Comparison of ENCODE assay signal across 8 mouse cellular contexts in genomic region chrX:11665077-11665974, GRCm38 (mm10).
DNase-seq lines count a peak whose midpoint lies in the region; ATAC-seq and TF ChIP-seq lines count a peak whose summit lies in the region.

No protein-coding gene starts in this region.

- 0 out of 2 replicates have a peak, but pooled peaks cover 2% of the 10 kb centered on the region for H3K9me3 ChIP-seq in hindbrain, embryonic 16.5 days (ENCODE audit: control insufficient read depth, low read length)
- no peaks in the 10 kb centered on the region for H3K9me3 ChIP-seq in liver, embryonic 13.5 days (replicated peaks)
- H3K9me3 ChIP-seq in neural tube, embryonic 14.5 days (ENCODE audit: control insufficient read depth, low read length) = no peaks in the 10 kb centered on the region

- peak overlapping the region; percentile 27 for H3K4me3 ChIP-seq in embryonic fibroblast, embryonic 13.5 days (ENCODE audit: insufficient read depth, low read length)
- H3K4me3 ChIP-seq in hindbrain, embryonic 16.5 days (ENCODE audit: low read length) = peak overlapping the region; percentile 44
- H3K4me3 ChIP-seq in liver, embryonic 13.5 days (replicated peaks) = peak overlapping the region; percentile 66
- H3K4me3 ChIP-seq in neural tube, embryonic 14.5 days (ENCODE audit: low read depth, low read length) = peak overlapping the region; percentile 36

- peak; percentile 33 for DNase-seq in 3134 (ENCODE audit: extremely low read depth, insufficient read length, low spot score)
- peak; percentile 36 for DNase-seq in CD4-positive, CD25-positive, alpha-beta regulatory T cell, adult 2 months (ENCODE audit: low read depth, low spot score)
- DNase-seq in liver, embryonic 13.5 days = no peak
- no peak for DNase-seq in adrenal gland, adult 8-10 months
- DNase-seq in cerebellum, adult 8-10 months = no peak

- TF ChIP-seq CTCF in embryonic fibroblast, embryonic 13.5 days (IDR thresholded peaks at IDR 0.05; ENCODE audit: borderline replicate concordance, insufficient read depth, low read length) = no peak

- H3K9ac ChIP-seq in hindbrain, embryonic 16.5 days (ENCODE audit: low read depth, low read length) = peak overlapping the region; percentile 74
- peak overlapping the region; percentile 81 for H3K9ac ChIP-seq in liver, embryonic 13.5 days
- peak overlapping the region; percentile 76 for H3K9ac ChIP-seq in neural tube, embryonic 14.5 days (replicated peaks; ENCODE audit: low read depth, low read length)

- H3K27ac ChIP-seq in embryonic fibroblast, embryonic 13.5 days (ENCODE audit: insufficient read depth, low read length) = no peak overlapping the region; the same call in 1 of the 2 replicates
- no peak overlapping the region; the same call in 1 of the 2 replicates for H3K27ac ChIP-seq in hindbrain, embryonic 16.5 days (ENCODE audit: low read depth, low read length)
- peak overlapping the region; percentile 76 for H3K27ac ChIP-seq in liver, embryonic 13.5 days
- peak overlapping the region; percentile 90 for H3K27ac ChIP-seq in neural tube, embryonic 14.5 days (ENCODE audit: low read depth, low read length)

- H3K27me3 ChIP-seq in hindbrain, embryonic 16.5 days (replicated peaks; ENCODE audit: control insufficient read depth, insufficient read depth, low read length) = no peaks in the 10 kb centered on the region; the same call in 1 of the 2 replicates
- H3K27me3 ChIP-seq in liver, embryonic 13.5 days = peaks cover 8% of the 10 kb centered on the region; the same call in 1 of the 2 replicates
- no peaks in the 10 kb centered on the region for H3K27me3 ChIP-seq in neural tube, embryonic 14.5 days (ENCODE audit: control insufficient read depth, insufficient read depth, low read length)

- ATAC-seq in hindbrain, embryonic 16.5 days = peak; percentile 17; the same call in 1 of the 2 replicates
- no peak for ATAC-seq in liver, embryonic 13.5 days (ENCODE audit: low read depth)
- ATAC-seq in neural tube, embryonic 14.5 days (ENCODE audit: low read depth) = 0 out of 2 replicates have a peak, but pooled peaks have one; percentile 26

- H3K36me3 ChIP-seq in hindbrain, embryonic 16.5 days (ENCODE audit: control insufficient read depth, insufficient read depth, low read length) = no peaks in the 10 kb centered on the region
- no peaks in the 10 kb centered on the region for H3K36me3 ChIP-seq in liver, embryonic 13.5 days
- no peaks in the 10 kb centered on the region for H3K36me3 ChIP-seq in neural tube, embryonic 14.5 days (ENCODE audit: control insufficient read depth, insufficient read depth, low read length)

- 16% methylated on average over 30 of the region's 30 CpGs for WGBS in hindbrain, embryonic 16.5 days
- WGBS in liver, embryonic 13.5 days (ENCODE audit: insufficient replicate concordance) = 11% methylated on average over 30 of the region's 30 CpGs
- 13% methylated on average over 28 of the region's 30 CpGs for WGBS in neural tube, embryonic 14.5 days

- peak overlapping the region; percentile 77 for H3K4me2 ChIP-seq in hindbrain, embryonic 16.5 days (ENCODE audit: low read length)
- H3K4me2 ChIP-seq in liver, embryonic 13.5 days = peak overlapping the region; percentile 83
- peak overlapping the region; percentile 71 for H3K4me2 ChIP-seq in neural tube, embryonic 14.5 days (ENCODE audit: low read depth, low read length)

- no peak for TF ChIP-seq POLR2A in embryonic fibroblast, embryonic 13.5 days (IDR thresholded peaks at IDR 0.05; ENCODE audit: low read depth, low read length)

- 0 out of 2 replicates have a peak, but pooled peaks cover 2% of the 10 kb centered on the region for H3K4me1 ChIP-seq in embryonic fibroblast, embryonic 13.5 days (ENCODE audit: control insufficient read depth, insufficient read depth, low read length)
- peaks cover 6% of the 10 kb centered on the region for H3K4me1 ChIP-seq in hindbrain, embryonic 16.5 days (ENCODE audit: control insufficient read depth, insufficient read depth, low read depth, low read length)
- H3K4me1 ChIP-seq in liver, embryonic 13.5 days (replicated peaks) = peaks cover 28% of the 10 kb centered on the region
- H3K4me1 ChIP-seq in neural tube, embryonic 14.5 days (ENCODE audit: control insufficient read depth, insufficient read depth, low read length) = no peaks in the 10 kb centered on the region

Comparison
In these comparisons a context has a peak if more than half of its experiments do, and no peak if none do; other contexts are left out.
1. DNase-seq: peak in 3134 (single experiment) and CD4-positive, CD25-positive, alpha-beta regulatory T cell, adult 2 months (single experiment); none in liver, embryonic 13.5 days (single experiment), adrenal gland, adult 8-10 months (single experiment) and cerebellum, adult 8-10 months (single experiment).
2. H3K27ac ChIP-seq: peak in liver, embryonic 13.5 days (single experiment) and neural tube, embryonic 14.5 days (single experiment); none in embryonic fibroblast, embryonic 13.5 days (single experiment) and hindbrain, embryonic 16.5 days (single experiment).
3. Peak in every context shown above with its lines, with median percentiles within 50 percentile points of each other: H3K4me3 ChIP-seq, H3K4me2 ChIP-seq and H3K9ac ChIP-seq.